Mouse (Mus musculus) liver, adult 2 months (tissue): ENCODE measurements around the gene Zfp759.

Experiments used
- CTCF ChIP-seq: fragments of 200-500 bp; IDR thresholded peaks from 2 replicates; pipeline ENCODE4 v1.5.1; 2011; ENCODE audit warnings: low read depth, low read length, control low read depth
- POLR2A ChIP-seq: fragments of 200-500 bp; IDR thresholded peaks from 2 replicates; pipeline ENCODE4 v1.6.1; 2011; ENCODE audit warnings: low read length, control low read depth; ENCODE audit not compliant: insufficient read depth; ENCODE audit errors: extremely low read depth

DNA sequence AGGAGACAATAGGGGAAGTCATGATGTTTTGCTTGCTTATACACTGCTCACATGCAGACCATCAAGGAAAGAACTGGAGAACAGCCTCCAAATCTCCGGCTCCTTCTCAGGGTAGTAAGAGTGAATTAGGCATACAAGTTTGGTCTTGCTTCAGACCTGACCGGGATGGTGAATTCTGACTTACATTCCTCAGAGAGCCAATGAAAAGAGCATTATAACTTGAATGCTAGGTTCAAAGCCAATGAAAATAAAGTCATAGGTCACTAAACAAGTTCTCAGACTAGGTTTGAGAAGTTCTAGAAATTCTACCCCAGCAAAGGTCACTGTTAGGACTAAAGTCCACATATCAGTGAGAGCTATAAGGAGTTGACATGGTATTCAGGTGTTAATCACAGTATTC is 44.2 kb upstream of the Zfp759 start:
- no peak for TF ChIP-seq CTCF
- no peak for TF ChIP-seq POLR2A
